Mouse (Mus musculus) midbrain, embryonic 14.5 days (tissue): ENCODE data around the gene Fam78a. TPM values are rescaled to one million over a fixed set of nuclear protein-coding genes. Genes with fewer than 3 reads are reported as not detected.

Source experiments
- ATAC-seq: fragments of 200-750 bp; cut with Nextera tagmentation; 2 replicates; pipeline ENCODE4 v1.8.0; 2017; ENCODE audit warnings: moderate number of reproducible peaks, moderate library complexity; ENCODE audit not compliant: low FRiP score, low TSS enrichment
- DNase-seq: peaks from one replicate; pipeline ENCODE4 v3.0.0-alpha.2; 2015
- H3K27ac ChIP-seq: fragments of 300-500 bp; sonication (generic); replicated peaks from 2 replicates; pipeline ENCODE4 v1.5.1; 2014; ENCODE audit warnings: mild to moderate bottlenecking, low read depth, low read length, moderate library complexity
- H3K27me3 ChIP-seq: fragments of 300-500 bp; sonication (generic); 2 replicates; pipeline ENCODE4 v1.6.1; 2014; ENCODE audit warnings: low read length, control low read depth, mixed read lengths; ENCODE audit not compliant: control insufficient read depth, insufficient read depth
- H3K36me3 ChIP-seq: fragments of 300-500 bp; sonication (generic); 2 replicates; pipeline ENCODE4 v1.6.1; 2014; ENCODE audit warnings: low read length, control low read depth; ENCODE audit not compliant: control insufficient read depth, insufficient read depth
- H3K4me1 ChIP-seq: fragments of 300-500 bp; sonication (generic); 2 replicates; pipeline ENCODE4 v1.6.1; 2014; ENCODE audit warnings: mild to moderate bottlenecking, antibody characterized with exemption, low read length, control low read depth; ENCODE audit not compliant: control insufficient read depth, insufficient read depth
- H3K4me2 ChIP-seq: fragments of 300-500 bp; sonication (generic); 2 replicates; pipeline ENCODE4 v1.6.1; 2014; ENCODE audit warnings: mild to moderate bottlenecking, low read length, moderate library complexity
- H3K4me3 ChIP-seq: fragments of 300-500 bp; sonication (generic); replicated peaks from 2 replicates; pipeline ENCODE4 v1.5.1; 2014; ENCODE audit warnings: low read depth, low read length
- H3K9ac ChIP-seq: fragments of 300-500 bp; sonication (generic); replicated peaks from 2 replicates; pipeline ENCODE4 v1.6.1; 2014; ENCODE audit warnings: mild to moderate bottlenecking, low read length, moderate library complexity
- H3K9me3 ChIP-seq: fragments of 300-500 bp; sonication (generic); 2 replicates; pipeline ENCODE4 v1.6.1; 2016; ENCODE audit warnings: low read length, control low read depth, mixed read lengths; ENCODE audit not compliant: control insufficient read depth
- WGBS: fragments of 180-500 bp; shearing (Covaris S2); extraction: QIAGEN DNeasy Blood & Tissue Kit; methylation state at CpG from one replicate; pipeline ENCODE4 v1.1.7; 2014; 5-methylcytosine and 5-hydroxymethylcytosine counted together
- polyA plus RNA-seq: library from polyadenylated mRNA; unstranded; fragments of >200 nt; fragmentation: Nextera tagmentation; extraction: Ambion mirVana; gene quantifications from 2 replicates; pipeline ENCODE4 v1.2.1, GENCODE M21; 2014

Fam78a gene
- polyA plus RNA-seq, 1 experiment from 2014 or later: 0.59 TPM

GRCm38 (mm10) chr2:32127653-32128535 lies 43.2 kb upstream of the Fam78a start:
- Histone ChIP-seq H3K27ac (no peak overlapping the region), H3K36me3 (no peaks in the 10 kb centered on the region), H3K4me1 (no peaks in the 10 kb centered on the region), H3K9ac (no peak overlapping the region), H3K4me3 (no peak overlapping the region), H3K4me2 (no peak overlapping the region), H3K9me3 (no peaks in the 10 kb centered on the region), H3K27me3 (no peaks in the 10 kb centered on the region)
- 30% methylated on average over 16 of the region's 16 CpGs for WGBS
- no peak for DNase-seq
- no peak for ATAC-seq

DNA sequence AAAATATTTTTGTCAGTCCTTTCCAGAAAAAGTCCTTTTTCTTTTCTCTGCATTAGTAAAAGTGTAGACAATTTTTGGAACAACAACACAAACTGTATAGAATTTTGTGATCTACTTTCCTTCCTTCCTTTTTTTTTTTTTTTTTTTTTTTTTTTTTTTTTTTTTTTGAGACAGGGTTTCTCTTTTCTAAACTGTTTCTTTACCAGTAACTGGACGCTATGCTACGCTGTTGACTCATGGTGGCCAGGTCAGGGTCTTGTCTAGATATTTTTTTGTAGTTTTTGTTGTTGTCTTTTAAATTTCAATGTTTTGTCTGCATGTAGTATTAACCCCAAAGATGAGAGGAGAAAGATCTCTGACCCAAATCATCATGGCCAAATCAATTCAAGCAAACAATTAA lies 37.1 kb upstream of the Fam78a start:
- no peak for ATAC-seq
- Histone ChIP-seq H3K36me3 (no peaks in the 10 kb centered on the region), H3K4me1 (no peaks in the 10 kb centered on the region), H3K27me3 (no peaks in the 10 kb centered on the region), H3K9me3 (no peaks in the 10 kb centered on the region), H3K27ac (no peak overlapping the region), H3K4me3 (no peak overlapping the region), H3K4me2 (no peak overlapping the region), H3K9ac (no peak overlapping the region)
- no peak for DNase-seq
- WGBS: 81% methylated on average over 2 of the region's 2 CpGs

- no peak for DNase-seq
- ATAC-seq: no peak
- Histone ChIP-seq H3K4me1 (no peaks in the 10 kb centered on the region), H3K27ac (no peak overlapping the region), H3K9ac (no peak overlapping the region), H3K36me3 (no peaks in the 10 kb centered on the region), H3K9me3 (no peaks in the 10 kb centered on the region), H3K27me3 (no peaks in the 10 kb centered on the region), H3K4me3 (no peak overlapping the region), H3K4me2 (no peak overlapping the region)
- WGBS: 71% methylated on average over 5 of the region's 5 CpGs
Measured at GRCm38 (mm10) chr2:32121150-32121549, 36.5 kb upstream of the Fam78a start.

DNA sequence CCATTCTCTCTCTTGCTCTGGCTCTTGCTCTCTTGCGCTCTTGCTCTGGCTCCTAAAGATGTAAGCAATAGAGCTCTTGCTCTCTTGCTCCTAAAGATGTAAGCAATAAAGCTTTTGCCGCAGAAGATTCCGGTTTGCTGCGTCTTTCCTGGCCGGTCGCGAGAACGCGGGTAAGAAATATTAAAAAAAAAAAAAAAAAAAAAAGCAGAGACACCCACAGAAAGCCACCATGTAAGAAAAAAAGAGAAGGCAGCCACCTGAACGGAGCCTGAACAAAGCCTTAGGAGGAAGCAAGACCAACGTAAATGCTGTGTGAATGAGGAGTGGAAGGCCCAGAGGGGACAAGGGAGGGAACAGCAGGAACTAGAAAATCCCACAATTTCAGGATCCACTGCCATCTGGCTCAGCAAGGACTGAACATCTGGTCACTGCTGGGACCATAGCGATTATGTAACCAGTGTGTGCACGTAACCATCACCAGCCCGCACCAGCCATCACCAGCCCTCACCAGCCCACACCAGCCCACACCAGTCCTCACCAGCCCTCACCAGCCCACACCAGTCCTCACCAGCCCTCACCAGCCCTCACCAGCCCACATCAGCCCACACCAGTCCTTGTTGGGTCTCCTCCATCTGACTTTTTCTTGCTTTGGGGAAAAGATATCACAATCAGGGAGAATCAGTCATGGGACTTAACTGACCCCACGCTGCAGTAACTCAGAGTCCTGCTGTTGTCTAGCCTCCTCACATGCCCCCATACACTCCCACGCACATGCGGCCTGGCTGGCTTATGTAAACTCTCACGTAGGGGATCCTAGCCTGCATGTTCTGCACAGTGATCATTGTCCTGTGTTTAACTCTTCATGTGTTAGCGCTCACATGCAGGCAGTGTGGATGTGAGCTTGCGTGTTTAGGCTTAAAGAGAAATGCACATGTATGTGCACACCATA lies 35.4 kb upstream of the Fam78a start:
- Histone ChIP-seq H3K4me3 (no peak overlapping the region), H3K9me3 (no peaks in the 10 kb centered on the region), H3K4me1 (no peaks in the 10 kb centered on the region), H3K27me3 (no peaks in the 10 kb centered on the region), H3K36me3 (no peaks in the 10 kb centered on the region), H3K4me2 (no peak overlapping the region), H3K27ac (no peak overlapping the region), H3K9ac (no peak overlapping the region)
- WGBS: 91% methylated on average over 20 of the region's 20 CpGs
- ATAC-seq (no peak), DNase-seq (no peak)

- Histone ChIP-seq H3K27me3 (no peaks in the 10 kb centered on the region), H3K9ac (no peak overlapping the region), H3K4me2 (no peak overlapping the region), H3K27ac (no peak overlapping the region), H3K36me3 (no peaks in the 10 kb centered on the region), H3K4me1 (no peaks in the 10 kb centered on the region), H3K9me3 (no peaks in the 10 kb centered on the region), H3K4me3 (no peak overlapping the region)
- WGBS: 93% methylated on average over 4 of the region's 4 CpGs
- ATAC-seq (no peak), DNase-seq (no peak)
Measured at GRCm38 (mm10) chr2:32115851-32116268, 31.2 kb upstream of the Fam78a start.

DNA sequence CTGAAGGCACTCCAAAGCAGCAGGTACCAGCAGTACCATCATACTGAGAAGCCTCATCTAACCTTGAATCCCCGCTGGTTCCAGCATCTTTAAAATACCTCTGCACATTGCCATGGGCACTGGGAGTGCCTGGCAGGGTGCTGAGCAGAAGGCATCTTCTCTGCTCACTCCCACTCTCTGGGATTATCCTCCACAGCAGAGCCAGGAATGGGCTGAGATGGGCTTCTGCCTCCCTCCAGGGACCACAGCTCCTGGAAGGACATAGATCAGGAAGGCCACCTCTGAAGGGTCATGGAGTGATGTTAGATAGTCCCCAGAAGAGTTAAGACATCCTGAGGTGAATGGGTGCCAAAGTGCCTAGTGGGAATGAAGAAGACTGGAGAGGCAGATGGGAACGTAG lies 27.9 kb upstream of the Fam78a start:
- Histone ChIP-seq H3K27me3 (no peaks in the 10 kb centered on the region), H3K4me1 (no peaks in the 10 kb centered on the region), H3K4me2 (no peak overlapping the region), H3K9me3 (no peaks in the 10 kb centered on the region), H3K4me3 (no peak overlapping the region), H3K9ac (no peak overlapping the region), H3K36me3 (0 out of 2 replicates have a peak, but pooled peaks cover 5% of the 10 kb centered on the region), H3K27ac (no peak overlapping the region)
- DNase-seq (no peak), ATAC-seq (no peak)
- 76% methylated on average over 2 of the region's 2 CpGs for WGBS

DNA sequence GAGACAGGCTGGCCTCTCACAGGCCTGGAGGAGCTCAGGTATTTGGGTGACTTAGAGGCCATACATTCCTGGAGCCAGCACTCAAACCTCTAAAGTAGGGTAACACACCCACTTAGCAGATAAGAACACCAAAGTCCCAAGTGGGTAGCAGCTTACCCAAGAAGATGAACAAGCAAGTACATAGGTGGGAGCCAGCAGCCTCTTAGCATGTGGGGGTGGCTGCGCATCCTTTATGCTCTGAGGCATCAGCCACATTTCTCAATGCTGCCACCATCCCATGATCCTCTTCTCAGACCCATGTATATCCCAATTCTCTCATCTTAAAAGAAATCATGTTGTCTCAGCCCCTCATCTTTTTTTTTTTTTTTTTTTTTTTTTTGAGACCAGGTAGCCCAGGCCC lies 26.6 kb upstream of the Fam78a start:
- H3K4me3 ChIP-seq: no peak overlapping the region
- 0 out of 2 replicates have a peak, but pooled peaks cover 5% of the 10 kb centered on the region for H3K36me3 ChIP-seq

DNA sequence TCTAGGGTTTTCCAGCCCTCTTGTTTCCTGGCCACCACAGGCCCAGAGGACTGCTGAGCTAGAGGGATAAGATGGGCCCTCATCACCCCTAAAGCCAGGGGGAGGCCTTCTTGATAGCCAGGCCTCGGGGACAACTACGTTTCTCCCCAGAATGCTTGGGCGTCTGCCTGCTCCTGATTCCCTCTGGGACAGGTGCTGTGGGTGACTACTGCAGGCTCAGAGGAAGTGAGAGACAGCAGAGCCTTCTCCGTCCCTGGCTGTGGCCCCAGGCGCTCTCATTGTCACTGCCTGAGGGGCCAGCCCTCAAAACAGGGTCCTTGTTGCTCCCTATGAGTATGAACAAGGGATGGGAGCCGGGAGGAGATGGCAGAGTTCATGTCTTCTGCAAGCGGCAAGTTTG lies 21.3 kb upstream of the Fam78a start:
- ATAC-seq (no peak), DNase-seq (no peak)
- H3K4me3 ChIP-seq: no peak overlapping the region
- H3K4me1 ChIP-seq: no peaks in the 10 kb centered on the region
- H3K27ac ChIP-seq: no peak overlapping the region
- no peak overlapping the region for H3K4me2 ChIP-seq
- H3K27me3 ChIP-seq: no peaks in the 10 kb centered on the region
- 0 out of 2 replicates have a peak, but pooled peaks cover 5% of the 10 kb centered on the region for H3K36me3 ChIP-seq
- H3K9ac ChIP-seq: no peak overlapping the region
- WGBS: 88% methylated on average over 7 of the region's 7 CpGs
- H3K9me3 ChIP-seq: no peaks in the 10 kb centered on the region

More for the DNA sequence above, 26.6 kb upstream of the Fam78a start:
- Histone ChIP-seq H3K9me3 (no peaks in the 10 kb centered on the region), H3K27me3 (no peaks in the 10 kb centered on the region), H3K4me2 (no peak overlapping the region), H3K27ac (no peak overlapping the region), H3K4me1 (no peaks in the 10 kb centered on the region), H3K9ac (no peak overlapping the region)
- 100% methylated on average over 1 of the region's 1 CpGs for WGBS
- ATAC-seq (no peak), DNase-seq (no peak)
